Mouse (Mus musculus) effector memory CD4-positive, alpha-beta T cell, adult 7 months (primary cell): ENCODE measurements around the gene Popdc2. TPM values are rescaled to one million over a fixed set of nuclear protein-coding genes. Genes with fewer than 3 reads are reported as not detected.

Source experiments
- polyA plus RNA-seq: library from polyadenylated mRNA; unstranded; fragments of 100-300 nt; shearing (Covaris generic); gene quantifications from one replicate; pipeline ENCODE4 v1.2.1, GENCODE M21; 2017

Popdc2 gene
- 3.0 TPM for polyA plus RNA-seq

DNA sequence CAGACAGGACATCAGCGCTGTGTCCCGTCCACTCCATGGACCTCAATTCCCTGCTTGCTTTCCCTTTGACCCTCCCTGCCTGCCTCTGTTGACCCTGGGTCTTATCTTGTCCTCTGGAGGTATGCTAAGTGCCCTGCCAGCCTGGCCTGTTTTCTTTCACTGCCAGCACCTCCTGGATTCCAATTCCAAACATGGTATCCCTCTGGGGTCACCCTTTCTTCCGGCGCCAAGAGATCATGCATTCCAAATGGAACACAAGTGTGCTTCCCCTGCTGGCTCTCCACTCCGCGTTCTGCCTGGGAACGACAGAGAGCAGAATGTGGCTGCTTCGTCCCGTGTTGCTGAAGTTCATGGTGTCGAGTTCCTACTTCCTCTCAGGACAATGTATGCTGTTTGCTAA lies at the start of gene Popdc2:
Popdc2 (plus strand) TSS at position 277 of the 400 bp plus-strand sequence.

DNA sequence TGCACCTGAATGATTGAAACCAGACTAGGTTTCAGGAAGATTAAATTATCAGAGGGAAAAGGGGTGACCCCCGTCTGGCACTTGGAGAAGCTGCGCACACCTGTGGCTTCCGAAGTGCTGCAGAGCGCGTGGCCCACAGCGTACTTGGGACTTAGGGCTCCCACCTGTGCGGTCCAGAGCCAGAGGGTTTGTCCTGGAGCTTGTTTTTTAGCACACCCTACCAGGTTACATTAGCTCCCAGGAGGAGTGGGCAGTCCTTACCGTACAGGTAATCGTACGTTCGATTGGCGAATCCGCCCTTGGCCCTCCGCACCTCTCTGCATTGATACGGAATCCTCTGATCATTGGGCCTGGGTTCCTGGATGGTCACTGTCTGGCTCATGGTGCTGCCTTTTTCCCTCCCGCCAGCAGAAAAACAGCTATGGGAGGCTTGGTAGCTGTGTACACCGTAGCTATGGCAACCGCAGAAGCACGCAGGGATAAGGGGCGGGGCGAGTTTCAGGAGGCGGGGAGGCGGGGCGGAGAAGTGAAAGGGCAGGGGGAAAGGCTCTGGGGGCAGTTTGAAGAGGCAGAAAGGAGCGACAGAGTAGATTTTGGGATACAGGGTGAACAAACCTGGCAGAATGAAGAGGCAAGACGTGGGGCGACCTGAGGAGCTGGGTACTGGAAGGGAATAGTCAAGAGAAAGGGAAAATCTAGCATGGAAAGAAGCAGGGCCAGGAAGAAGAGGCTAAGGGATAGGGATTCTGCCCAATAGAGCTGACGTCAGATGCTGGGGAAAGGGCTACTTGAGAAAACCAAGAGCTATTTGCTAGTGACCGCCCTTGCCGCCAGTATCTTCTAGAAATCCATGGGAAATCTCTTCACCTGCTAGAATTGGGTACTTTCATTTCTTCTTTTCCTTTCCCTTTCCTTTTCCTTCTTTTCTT lies 20.3 kb upstream of the Popdc2 start, which contains the start of gene Maats1:
Maats1 (minus strand) TSS at position 748 of the 929 bp plus-strand sequence.

DNA sequence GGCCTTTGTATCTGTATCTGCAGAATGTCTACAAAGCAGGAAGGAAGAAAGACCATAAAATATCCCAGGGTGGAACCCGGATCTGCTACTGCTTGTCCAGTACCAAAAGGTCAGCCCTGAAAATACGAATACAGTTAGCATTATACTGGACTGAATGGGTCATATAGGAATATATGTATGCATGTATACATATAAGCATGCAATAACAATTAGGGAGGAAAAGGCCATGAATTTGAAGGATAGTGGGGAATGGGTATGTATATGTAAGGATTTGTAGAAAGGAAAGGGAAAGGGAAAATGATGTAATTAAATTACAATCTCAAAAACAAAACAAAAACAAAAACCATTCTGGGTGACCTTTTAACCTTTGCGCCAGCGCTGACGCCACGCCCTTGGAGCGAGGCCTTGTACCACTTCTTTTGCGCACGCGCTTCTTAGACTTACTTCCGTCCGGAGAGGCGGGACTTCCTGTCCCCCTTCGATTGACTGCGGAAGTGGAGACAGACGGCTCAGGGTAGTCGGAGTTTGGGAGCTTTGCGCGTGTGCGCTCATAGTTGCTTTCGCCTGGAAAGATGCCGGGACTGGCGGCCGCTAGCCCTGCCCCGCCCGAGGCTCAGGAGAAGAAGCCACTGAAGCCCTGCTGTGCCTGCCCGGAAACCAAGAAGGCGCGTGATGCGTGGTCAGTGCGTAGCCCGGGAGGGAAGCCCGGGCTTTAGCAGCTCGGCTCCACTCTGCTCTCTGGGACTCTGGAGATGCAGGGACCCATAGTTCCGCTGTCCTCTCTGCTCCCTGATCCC lies 15.3 kb upstream of the Popdc2 start, which contains the start of the genes Cox17 and Gm21987:
Cox17 (plus strand) TSS at position 463 of the 797 bp plus-strand sequence.
Gm21987 (plus strand) TSS at position 512 of the 797 bp plus-strand sequence.

Other genes with a start within 250 kb of the Popdc2 start
- not detected for gene Nr1i2, start 67.4 kb upstream of the Popdc2 start, polyA plus RNA-seq
- 0.27 TPM for gene Maats1, start 20.1 kb upstream of the Popdc2 start, polyA plus RNA-seq
- gene Cox17, start 15.2 kb upstream of the Popdc2 start, polyA plus RNA-seq, result 247 TPM
- not detected for gene Gm21987, start 15.2 kb upstream of the Popdc2 start, polyA plus RNA-seq
- not detected for gene Pla1a, start 70.9 kb downstream of the Popdc2 start, polyA plus RNA-seq
- gene Adprh, start 90.5 kb downstream of the Popdc2 start, polyA plus RNA-seq, result 60.8 TPM
- 4.9 TPM for gene Cd80, start 93.4 kb downstream of the Popdc2 start, polyA plus RNA-seq
- 3.9 TPM for gene Timmdc1, start 160.5 kb downstream of the Popdc2 start, polyA plus RNA-seq
- 27.8 TPM for gene Poglut1, start 188.0 kb downstream of the Popdc2 start, polyA plus RNA-seq
- 78.8 TPM for gene Tmem39a, start 196.5 kb downstream of the Popdc2 start, polyA plus RNA-seq